Mouse (Mus musculus) G1E (cell line): ENCODE data around the gene Hs1bp3.

ENCODE experiments used
- CTCF ChIP-seq: IDR thresholded peaks from 2 replicates; pipeline ENCODE4 v1.5.1; 2012; ENCODE audit warnings: low read depth, low read length, inconsistent platforms, mixed read lengths
- GATA1 ChIP-seq: IDR thresholded peaks from 2 replicates; pipeline ENCODE4 v1.6.1; 2012; ENCODE audit warnings: borderline replicate concordance, low read length, inconsistent platforms, mixed read lengths

DNA sequence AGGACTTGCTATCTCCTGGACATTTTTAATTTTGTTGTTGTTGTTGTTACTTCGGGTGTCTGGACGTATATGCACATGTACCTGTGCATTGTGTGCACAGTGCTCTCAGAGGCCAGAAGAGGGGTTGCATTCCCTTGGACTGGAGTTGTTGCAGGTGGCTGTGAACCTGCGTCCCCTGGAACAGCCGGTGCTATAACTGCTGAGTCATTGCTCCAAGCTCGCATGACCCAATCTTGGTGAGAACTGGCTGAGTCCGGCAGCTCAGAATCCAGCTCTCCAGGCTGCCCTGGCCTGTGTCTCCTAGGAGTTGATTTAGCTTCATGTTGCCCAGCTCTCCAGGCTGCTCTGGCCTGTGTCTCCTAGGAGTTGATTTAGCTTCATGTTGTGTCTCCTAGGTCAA, 27.8 kb downstream of the Hs1bp3 start:
- TF ChIP-seq CTCF (no peak), GATA1 (no peak)
